Comparison of ENCODE assay signal across 8 mouse cellular contexts in genomic region chr7:39544242-39545111, GRCm38 (mm10). TPM values are rescaled to one million over a fixed set of nuclear protein-coding genes. Genes with fewer than 3 reads are reported as not detected.
A peak's percentile ranks its signal among the peaks of the same experiment; 100 is the strongest.
DNase-seq lines count a peak whose midpoint lies in the region; ATAC-seq lines count a peak whose summit lies in the region.

No protein-coding gene starts in this region.

- H3K9ac ChIP-seq in intestine, embryonic 14.5 days (ENCODE audit: low read length): peak overlapping the region; percentile 85

- H3K4me3 ChIP-seq in intestine, embryonic 14.5 days (ENCODE audit: low read depth, low read length): peak overlapping the region; percentile 55

- intact Hi-C loops in gastrocnemius, postnatal 36 days (cut with DNase I): no loop called here
- intact Hi-C loops in left cerebral cortex, postnatal 25 days (cut with DNase I): no loop called here

- no peaks in the 10 kb centered on the region; the same call in 1 of the 2 replicates for H3K4me1 ChIP-seq in intestine, embryonic 14.5 days (replicated peaks; ENCODE audit: control insufficient read depth, insufficient read depth, low read length)

- peak; percentile 85 for DNase-seq in adrenal gland, postnatal 10 days
- peak; percentile 84 for DNase-seq in embryo, embryonic 9.5 days (ENCODE audit: extremely low spot score)
- DNase-seq in gastrocnemius, postnatal 36 days: peak; percentile 64 to 69
- DNase-seq in intestine, embryonic 14.5 days (ENCODE audit: low spot score): peak; percentile 91
- peak; percentile 40 to 67 for DNase-seq in left cerebral cortex, postnatal 25 days (ENCODE audit: low spot score in 2 of 2)
- DNase-seq in mesoderm, embryonic 11.5 days (ENCODE audit: low read depth, low spot score): peak; percentile 86
- DNase-seq in right cerebral cortex, postnatal 25 days: peak; percentile 53
- DNase-seq in urinary bladder, postnatal 36 days (ENCODE audit: low spot score in 2 of 2): peak; percentile 55 to 83

- H3K9me3 ChIP-seq in intestine, embryonic 14.5 days (ENCODE audit: control insufficient read depth, low read length): no peaks in the 10 kb centered on the region

- peak overlapping the region; percentile 57 for H3K4me2 ChIP-seq in intestine, embryonic 14.5 days (ENCODE audit: low read length)

- peak; percentile 96 for ATAC-seq in intestine, embryonic 14.5 days (replicated peaks; ENCODE audit: low FRiP score, low TSS enrichment, low read depth)

- under 1% methylated on average over 37 of the region's 43 CpGs for WGBS in intestine, embryonic 14.5 days

- peak overlapping the region; percentile 94 for H3K27ac ChIP-seq in intestine, embryonic 14.5 days (ENCODE audit: low read depth)

- no peaks in the 10 kb centered on the region for H3K36me3 ChIP-seq in intestine, embryonic 14.5 days (ENCODE audit: control insufficient read depth, insufficient read depth, low read length)

- no peaks in the 10 kb centered on the region for H3K27me3 ChIP-seq in intestine, embryonic 14.5 days (replicated peaks; ENCODE audit: control insufficient read depth, insufficient read depth, low read length)

RNA-seq across cellular contexts. Expression of gene Zfp619, which starts 26.9 kb away (rescaled TPM):
- 1 to 10 TPM; 2.0 to 2.7 TPM for total RNA-seq in adrenal gland, postnatal 10 days (2021)
- 1 to 10 TPM in 1 of 2 experiments, under 1 TPM in 1; 0.94 to 1.3 TPM for total RNA-seq in gastrocnemius, postnatal 36 days (2021)
- 2.8 and 3.0 TPM in 2 replicates for polyA plus RNA-seq in intestine, embryonic 14.5 days (2014; fragmentation: Nextera tagmentation; extraction: Ambion mirVana)
- 1 to 10 TPM; 4.7 to 4.8 TPM for total RNA-seq in left cerebral cortex, postnatal 25 days (2021)

Comparison
In these comparisons a context has a peak if more than half of its experiments do, and no peak if none do; other contexts are left out.
1. Peak in every context shown above with its lines: DNase-seq, ATAC-seq, H3K4me3 ChIP-seq and H3K27ac ChIP-seq.